Mouse (Mus musculus): ENCODE measurements around the gene Ppm1a. TPM values are rescaled to one million over a fixed set of nuclear protein-coding genes. Genes with fewer than 3 reads are reported as not detected.

Gene Ppm1a
- polyA plus RNA-seq, 1 experiment from 2014 or later = 109 TPM

DNA sequence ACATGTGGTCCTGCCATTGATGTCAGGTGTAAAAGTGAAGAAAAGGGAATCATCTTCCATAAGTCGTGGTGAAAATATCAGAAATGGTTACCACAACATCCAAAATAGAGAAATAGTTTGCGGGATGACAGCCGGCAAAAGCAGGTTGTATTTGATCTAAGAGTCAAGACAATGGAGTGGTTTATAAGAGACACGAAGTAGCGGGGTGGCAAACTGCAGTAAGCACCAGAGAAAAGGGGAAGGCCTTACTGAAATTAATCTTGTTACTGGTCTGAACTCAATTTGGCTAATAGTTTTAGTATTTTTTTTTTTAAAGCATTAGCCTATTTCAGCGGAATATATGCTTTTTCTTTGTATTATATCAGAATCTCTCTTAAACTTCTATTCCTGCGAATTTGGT lies 2.7 kb downstream of the Ppm1a start:
- Histone ChIP-seq H3K36me3 (replicated peaks; ENCODE audit: control insufficient read depth, insufficient read depth) (no peaks in the 10 kb centered on the region), H3K9ac (peak overlapping the region; percentile 99), H3K4me3 (replicated peaks; ENCODE audit: low read length) (peak overlapping the region; percentile 95), H3K4me1 (replicated peaks; ENCODE audit: control insufficient read depth, insufficient read depth, low read length) (peaks cover 25% of the 10 kb centered on the region), H3K4me2 (replicated peaks) (peak overlapping the region; percentile 84), H3K27ac (peak overlapping the region; percentile 99), H3K27me3 (ENCODE audit: control insufficient read depth, insufficient read depth, low read length) (no peaks in the 10 kb centered on the region), H3K9me3 (ENCODE audit: control insufficient read depth, low read length) (no peaks in the 10 kb centered on the region)
- no peak for ATAC-seq (ENCODE audit: low FRiP score)
- DNase-seq (ENCODE audit: low spot score) = no peak
- 17% methylated on average over 7 of the region's 7 CpGs for WGBS

- peak overlapping the region; percentile 99 for H3K9ac ChIP-seq
- H3K27ac ChIP-seq = peak overlapping the region; percentile 99
- peak; percentile 92 for ATAC-seq (ENCODE audit: low FRiP score)
- peak overlapping the region; percentile 95 for H3K4me3 ChIP-seq (replicated peaks; ENCODE audit: low read length)
- peak; percentile 96 for DNase-seq (ENCODE audit: low spot score)
- peak overlapping the region; percentile 84 for H3K4me2 ChIP-seq (replicated peaks)
- H3K4me1 ChIP-seq (replicated peaks; ENCODE audit: control insufficient read depth, insufficient read depth, low read length) = peaks cover 25% of the 10 kb centered on the region
- no peaks in the 10 kb centered on the region for H3K27me3 ChIP-seq (ENCODE audit: control insufficient read depth, insufficient read depth, low read length)
- H3K9me3 ChIP-seq (ENCODE audit: control insufficient read depth, low read length) = no peaks in the 10 kb centered on the region
- H3K36me3 ChIP-seq (replicated peaks; ENCODE audit: control insufficient read depth, insufficient read depth) = no peaks in the 10 kb centered on the region
- WGBS = 1% methylated on average over 66 of the region's 78 CpGs
These were observed 3.3 kb downstream of the Ppm1a start for GRCm38 (mm10) chr12:72760376-72761229.

DNA sequence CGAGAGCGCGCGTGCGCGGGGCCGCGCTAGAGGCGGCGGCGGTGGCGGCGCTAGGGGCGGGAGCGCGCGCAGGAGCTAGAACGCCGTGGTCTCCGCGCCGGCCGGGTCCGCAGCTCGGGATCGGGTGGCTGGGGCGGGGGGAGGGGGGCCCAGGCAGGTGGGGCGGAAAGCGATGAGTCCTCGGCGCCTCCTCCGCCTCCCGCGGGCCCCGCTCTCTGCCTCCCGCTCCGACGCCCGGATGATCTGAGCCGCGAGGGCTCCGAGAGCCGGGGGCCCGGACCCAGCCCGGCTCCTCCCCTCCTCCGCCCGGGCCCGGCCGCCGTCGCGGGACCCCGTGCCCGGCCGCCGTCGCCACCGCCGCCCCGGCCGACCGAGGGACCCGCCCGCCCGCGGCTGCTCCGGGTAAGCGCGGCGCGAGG lies 4.0 kb downstream of the Ppm1a start:
- H3K4me2 ChIP-seq (replicated peaks) = peak overlapping the region; percentile 84
- DNase-seq (ENCODE audit: low spot score) = no peak

DNA sequence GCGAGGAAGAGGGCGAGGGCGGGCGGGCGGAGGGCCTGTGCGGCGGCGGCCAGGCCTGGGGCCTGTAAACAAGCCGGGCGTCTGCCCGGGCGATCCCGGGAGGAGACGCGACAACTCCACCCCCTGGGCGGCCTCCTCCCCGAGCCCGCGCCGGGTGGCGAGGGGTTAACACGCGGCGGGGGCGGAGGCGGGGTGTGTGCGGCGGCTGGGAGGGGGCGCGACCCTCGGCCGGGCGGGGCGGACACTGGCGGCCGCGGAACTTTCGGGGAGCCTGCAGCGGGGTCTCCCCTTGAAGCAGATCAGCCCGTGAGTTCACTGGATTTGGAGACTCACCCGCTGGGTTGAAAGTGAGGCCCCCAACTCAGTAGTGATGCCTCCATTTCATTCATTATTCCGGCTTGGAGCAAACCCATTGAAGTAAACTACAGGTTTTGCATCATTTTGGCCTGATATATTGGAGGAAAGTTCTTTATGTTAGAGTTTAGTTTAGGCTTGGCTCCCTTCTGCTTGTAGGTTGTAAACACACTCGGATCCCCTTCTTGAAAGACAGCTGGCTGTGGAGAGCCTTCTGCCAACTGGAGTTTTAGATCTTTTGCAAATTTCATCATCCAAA lies 4.5 kb downstream of the Ppm1a start:
- Histone ChIP-seq H3K4me3 (replicated peaks; ENCODE audit: low read length) (peak overlapping the region; percentile 95), H3K4me1 (replicated peaks; ENCODE audit: control insufficient read depth, insufficient read depth, low read length) (peaks cover 25% of the 10 kb centered on the region), H3K36me3 (replicated peaks; ENCODE audit: control insufficient read depth, insufficient read depth) (no peaks in the 10 kb centered on the region), H3K4me2 (replicated peaks) (peak overlapping the region; percentile 84), H3K9me3 (ENCODE audit: control insufficient read depth, low read length) (no peaks in the 10 kb centered on the region), H3K9ac (peak overlapping the region; percentile 99), H3K27me3 (ENCODE audit: control insufficient read depth, insufficient read depth, low read length) (no peaks in the 10 kb centered on the region), H3K27ac (peak overlapping the region; percentile 99)
- WGBS = under 1% methylated on average over 31 of the region's 43 CpGs
- DNase-seq (ENCODE audit: low spot score) (peak; percentile 40), ATAC-seq (ENCODE audit: low FRiP score) (peak; percentile 56)

More for the DNA sequence above, 4.0 kb downstream of the Ppm1a start:
- no peaks in the 10 kb centered on the region for H3K27me3 ChIP-seq (ENCODE audit: control insufficient read depth, insufficient read depth, low read length)
- H3K9me3 ChIP-seq (ENCODE audit: control insufficient read depth, low read length) = no peaks in the 10 kb centered on the region
- H3K27ac ChIP-seq = peak overlapping the region; percentile 99
- no peaks in the 10 kb centered on the region for H3K36me3 ChIP-seq (replicated peaks; ENCODE audit: control insufficient read depth, insufficient read depth)
- peak; percentile 80 for ATAC-seq (ENCODE audit: low FRiP score)
- WGBS = 0% methylated on average over 19 of the region's 71 CpGs
- peak overlapping the region; percentile 95 for H3K4me3 ChIP-seq (replicated peaks; ENCODE audit: low read length)
- peak overlapping the region; percentile 99 for H3K9ac ChIP-seq
- H3K4me1 ChIP-seq (replicated peaks; ENCODE audit: control insufficient read depth, insufficient read depth, low read length) = peaks cover 25% of the 10 kb centered on the region

DNA sequence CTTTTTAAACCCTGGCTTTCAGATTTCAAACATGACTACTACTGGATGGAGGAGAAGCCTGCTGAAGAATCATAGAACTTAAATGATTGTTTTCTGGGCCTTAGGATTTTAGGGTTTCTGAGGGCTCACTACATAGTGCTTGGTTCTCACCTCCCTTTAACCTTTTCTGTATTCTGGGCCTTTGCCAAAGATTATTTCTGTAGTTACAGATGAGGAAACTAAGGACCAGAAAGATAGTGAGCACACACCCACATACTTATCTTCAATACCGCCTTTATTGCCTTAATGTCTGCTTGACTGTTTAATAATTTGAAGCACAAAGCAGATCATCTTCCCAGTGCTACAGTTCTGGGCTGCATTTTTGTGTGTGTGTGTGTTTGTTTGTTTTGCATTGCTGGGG lies 5.2 kb downstream of the Ppm1a start:
- ATAC-seq (ENCODE audit: low FRiP score) (no peak), DNase-seq (ENCODE audit: low spot score) (no peak)
- H3K9ac ChIP-seq = peak overlapping the region; percentile 99
- no peaks in the 10 kb centered on the region for H3K27me3 ChIP-seq (ENCODE audit: control insufficient read depth, insufficient read depth, low read length)
- H3K4me1 ChIP-seq (replicated peaks; ENCODE audit: control insufficient read depth, insufficient read depth, low read length) = peaks cover 25% of the 10 kb centered on the region
- H3K36me3 ChIP-seq (replicated peaks; ENCODE audit: control insufficient read depth, insufficient read depth) = no peaks in the 10 kb centered on the region
- H3K4me3 ChIP-seq (replicated peaks; ENCODE audit: low read length) = peak overlapping the region; percentile 95
- peak overlapping the region; percentile 84 for H3K4me2 ChIP-seq (replicated peaks)
- H3K9me3 ChIP-seq (ENCODE audit: control insufficient read depth, low read length) = no peaks in the 10 kb centered on the region
- 0 out of 2 replicates have a peak overlapping the region, but pooled peaks have one; percentile 99 for H3K27ac ChIP-seq
- 63% methylated on average over 1 of the region's 1 CpGs for WGBS

GRCm38 (mm10) chr12:72763156-72763555 lies 5.9 kb downstream of the Ppm1a start:
- H3K4me2 ChIP-seq (replicated peaks) = peak overlapping the region; percentile 84
- DNase-seq (ENCODE audit: low spot score) = no peak
- 55% methylated on average over 1 of the region's 1 CpGs for WGBS
- no peaks in the 10 kb centered on the region for H3K36me3 ChIP-seq (replicated peaks; ENCODE audit: control insufficient read depth, insufficient read depth)
- no peak overlapping the region; the same call in 1 of the 2 replicates for H3K9ac ChIP-seq
- H3K4me3 ChIP-seq (replicated peaks; ENCODE audit: low read length) = peak overlapping the region; percentile 95; the same call in 1 of the 2 replicates
- peaks cover 25% of the 10 kb centered on the region for H3K4me1 ChIP-seq (replicated peaks; ENCODE audit: control insufficient read depth, insufficient read depth, low read length)
- ATAC-seq (ENCODE audit: low FRiP score) = no peak
- no peak overlapping the region for H3K27ac ChIP-seq
- no peaks in the 10 kb centered on the region for H3K27me3 ChIP-seq (ENCODE audit: control insufficient read depth, insufficient read depth, low read length)
- no peaks in the 10 kb centered on the region for H3K9me3 ChIP-seq (ENCODE audit: control insufficient read depth, low read length)

GRCm38 (mm10) chr12:72767809-72768208 lies 10.6 kb downstream of the Ppm1a start:
- Histone ChIP-seq H3K4me3 (replicated peaks; ENCODE audit: low read length) (no peak overlapping the region), H3K9ac (no peak overlapping the region), H3K27ac (no peak overlapping the region), H3K36me3 (replicated peaks; ENCODE audit: control insufficient read depth, insufficient read depth) (no peaks in the 10 kb centered on the region), H3K9me3 (ENCODE audit: control insufficient read depth, low read length) (no peaks in the 10 kb centered on the region), H3K27me3 (ENCODE audit: control insufficient read depth, insufficient read depth, low read length) (no peaks in the 10 kb centered on the region), H3K4me1 (replicated peaks; ENCODE audit: control insufficient read depth, insufficient read depth, low read length) (peaks cover 14% of the 10 kb centered on the region), H3K4me2 (replicated peaks) (no peak overlapping the region)
- ATAC-seq (ENCODE audit: low FRiP score) = no peak
- DNase-seq (ENCODE audit: low spot score) = no peak
- 94% methylated on average over 6 of the region's 6 CpGs for WGBS

GRCm38 (mm10) chr12:72768230-72768629 lies 11.0 kb downstream of the Ppm1a start:
- Histone ChIP-seq H3K27me3 (ENCODE audit: control insufficient read depth, insufficient read depth, low read length) (no peaks in the 10 kb centered on the region), H3K9me3 (ENCODE audit: control insufficient read depth, low read length) (no peaks in the 10 kb centered on the region), H3K4me1 (replicated peaks; ENCODE audit: control insufficient read depth, insufficient read depth, low read length) (peaks cover 10% of the 10 kb centered on the region), H3K4me2 (replicated peaks) (no peak overlapping the region), H3K36me3 (replicated peaks; ENCODE audit: control insufficient read depth, insufficient read depth) (no peaks in the 10 kb centered on the region), H3K9ac (no peak overlapping the region), H3K4me3 (replicated peaks; ENCODE audit: low read length) (no peak overlapping the region), H3K27ac (no peak overlapping the region)
- DNase-seq (ENCODE audit: low spot score) (no peak), ATAC-seq (ENCODE audit: low FRiP score) (no peak)
- WGBS = 95% methylated on average over 2 of the region's 2 CpGs

DNA sequence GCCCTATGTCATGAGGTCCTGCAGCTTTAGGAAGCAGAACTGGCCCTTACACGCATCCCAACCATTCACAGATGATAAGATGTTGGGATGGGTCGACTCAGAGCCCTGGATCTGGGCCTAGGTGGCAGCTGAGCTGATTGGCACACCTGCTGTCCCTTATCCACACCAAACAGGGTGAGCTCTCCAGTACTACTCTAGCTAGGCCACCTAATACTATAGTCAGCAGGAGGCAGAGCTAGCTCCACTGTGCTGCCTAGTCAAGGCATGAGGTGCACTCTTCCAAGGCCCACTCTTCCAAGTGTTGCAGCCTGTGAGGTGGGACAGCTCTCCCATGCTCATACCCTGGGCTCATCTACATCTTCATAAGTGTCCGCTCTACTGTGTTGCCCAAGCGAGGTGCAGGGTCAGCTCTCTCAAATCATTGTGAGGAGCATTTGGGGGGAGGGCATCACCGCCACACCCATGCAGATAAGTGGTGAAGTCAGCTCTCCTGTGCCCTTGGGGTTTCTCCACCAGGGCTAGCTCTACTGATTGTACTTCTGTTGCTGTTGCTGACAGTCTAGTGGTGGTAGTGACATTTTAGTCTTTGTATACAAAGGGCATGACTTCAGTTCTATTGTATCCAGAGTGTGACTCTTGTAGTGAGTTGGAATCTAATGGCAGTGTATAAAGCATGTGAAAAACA lies 12.4 kb downstream of the Ppm1a start:
- Histone ChIP-seq H3K9me3 (ENCODE audit: control insufficient read depth, low read length) (no peaks in the 10 kb centered on the region), H3K27me3 (ENCODE audit: control insufficient read depth, insufficient read depth, low read length) (no peaks in the 10 kb centered on the region), H3K4me1 (replicated peaks; ENCODE audit: control insufficient read depth, insufficient read depth, low read length) (no peaks in the 10 kb centered on the region; the same call in 1 of the 2 replicates), H3K36me3 (replicated peaks; ENCODE audit: control insufficient read depth, insufficient read depth) (no peaks in the 10 kb centered on the region), H3K9ac (no peak overlapping the region), H3K4me2 (replicated peaks) (no peak overlapping the region), H3K4me3 (replicated peaks; ENCODE audit: low read length) (no peak overlapping the region), H3K27ac (no peak overlapping the region)
- WGBS = 93% methylated on average over 5 of the region's 5 CpGs
- ATAC-seq (ENCODE audit: low FRiP score) (no peak), DNase-seq (ENCODE audit: low spot score) (no peak)
